Mouse (Mus musculus) mouse trophoblast stem cell (cell line): ENCODE results near the gene Nol9.

Experiments used
- in situ Hi-C, 2 experiments: fragments of 300-500 bp; cut with MseI, MboI; formaldehyde crosslinking; loops; 2 replicates in 1 of 2; 3 replicates in 1 of 2; pipeline ENCODE4 v1.15.1; 2025

The Nol9 gene

DNA sequence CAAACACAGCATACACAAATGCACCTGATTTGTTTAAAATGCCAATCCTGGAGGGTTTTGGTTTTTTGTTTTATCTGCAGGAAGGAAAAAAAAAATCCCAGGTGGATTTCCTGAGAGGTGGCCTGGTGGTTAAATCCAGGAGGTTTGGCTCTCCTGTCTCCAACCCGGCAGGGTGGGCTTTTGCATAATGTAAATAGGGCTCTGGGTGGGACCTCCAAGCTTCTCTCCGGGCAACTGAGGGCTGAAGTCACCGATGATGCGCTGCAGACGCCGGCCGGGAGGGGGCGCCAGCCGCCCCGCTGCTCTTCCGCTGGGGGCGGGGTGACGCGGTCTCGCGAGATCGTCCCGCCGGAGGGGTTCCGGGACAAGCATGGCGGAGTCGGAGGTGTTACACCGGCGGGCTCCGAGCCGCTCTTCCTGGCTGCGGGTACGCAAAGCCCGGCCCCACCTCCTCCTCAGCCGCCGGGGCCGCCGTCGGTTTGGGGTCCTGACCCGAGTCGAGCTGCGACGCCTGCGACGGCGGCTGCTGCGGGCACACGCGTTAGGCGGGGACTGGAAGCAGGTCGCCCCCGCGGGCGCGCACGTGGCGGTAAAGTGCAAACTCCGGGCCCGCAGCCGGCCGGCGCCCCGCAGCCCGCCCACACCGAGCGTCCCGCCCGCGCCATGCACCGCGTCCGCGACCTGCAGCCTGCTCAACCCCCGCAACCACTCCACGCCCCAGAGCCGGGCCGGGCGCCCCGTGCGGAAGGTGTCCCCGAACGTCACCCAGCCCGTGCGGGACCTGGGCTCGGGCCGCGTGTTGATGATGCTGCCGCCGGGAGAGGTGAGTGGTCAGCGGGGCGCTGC lies at the start of gene Nol9:
Gene Nol9 (plus strand): TSS at position 337 of the 846 bp plus-strand sequence.
- in situ Hi-C loops, result no loop called here

DNA sequence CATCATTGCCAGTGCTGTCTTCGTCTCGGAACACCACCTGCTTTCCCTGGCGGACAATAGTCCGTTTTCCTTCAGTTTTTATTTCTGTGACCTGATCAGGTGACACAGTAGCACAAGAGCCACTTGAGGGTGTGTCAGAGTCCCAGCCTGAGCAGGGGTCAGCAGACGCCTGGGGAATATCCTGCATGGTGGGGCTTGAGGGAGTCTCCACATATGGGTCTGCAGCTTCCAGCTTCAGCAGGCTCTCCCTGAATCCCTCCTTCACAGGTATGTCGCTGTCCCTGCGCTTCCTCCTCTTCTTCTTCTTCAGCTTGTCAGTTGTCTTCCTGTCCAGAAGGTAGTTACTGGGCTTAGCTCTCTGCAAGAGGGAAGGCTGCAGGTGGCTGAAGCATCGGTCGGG lies 47.0 kb upstream of the Nol9 start:
- in situ Hi-C loops, result no loop called here

DNA sequence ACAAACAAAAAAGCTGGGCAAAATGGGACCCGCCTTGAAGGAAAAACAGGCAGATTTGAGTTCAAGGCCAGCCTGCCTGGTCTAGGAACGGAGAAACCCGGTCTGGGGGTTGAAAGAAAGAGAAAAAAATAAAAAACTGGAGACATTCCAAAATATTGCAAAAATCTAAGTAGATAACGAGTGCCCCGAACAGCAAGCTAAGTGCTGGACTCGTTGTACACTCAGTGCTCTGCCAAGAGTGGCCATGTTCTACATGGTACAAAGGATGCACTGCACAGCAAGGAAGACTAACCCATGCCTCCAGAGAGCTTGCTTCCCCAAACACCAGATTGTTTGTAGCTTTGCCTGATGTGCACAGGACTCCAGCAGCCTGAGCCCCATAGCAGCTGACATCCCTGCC lies 46.1 kb upstream of the Nol9 start:
- in situ Hi-C loops, result no loop called here

DNA sequence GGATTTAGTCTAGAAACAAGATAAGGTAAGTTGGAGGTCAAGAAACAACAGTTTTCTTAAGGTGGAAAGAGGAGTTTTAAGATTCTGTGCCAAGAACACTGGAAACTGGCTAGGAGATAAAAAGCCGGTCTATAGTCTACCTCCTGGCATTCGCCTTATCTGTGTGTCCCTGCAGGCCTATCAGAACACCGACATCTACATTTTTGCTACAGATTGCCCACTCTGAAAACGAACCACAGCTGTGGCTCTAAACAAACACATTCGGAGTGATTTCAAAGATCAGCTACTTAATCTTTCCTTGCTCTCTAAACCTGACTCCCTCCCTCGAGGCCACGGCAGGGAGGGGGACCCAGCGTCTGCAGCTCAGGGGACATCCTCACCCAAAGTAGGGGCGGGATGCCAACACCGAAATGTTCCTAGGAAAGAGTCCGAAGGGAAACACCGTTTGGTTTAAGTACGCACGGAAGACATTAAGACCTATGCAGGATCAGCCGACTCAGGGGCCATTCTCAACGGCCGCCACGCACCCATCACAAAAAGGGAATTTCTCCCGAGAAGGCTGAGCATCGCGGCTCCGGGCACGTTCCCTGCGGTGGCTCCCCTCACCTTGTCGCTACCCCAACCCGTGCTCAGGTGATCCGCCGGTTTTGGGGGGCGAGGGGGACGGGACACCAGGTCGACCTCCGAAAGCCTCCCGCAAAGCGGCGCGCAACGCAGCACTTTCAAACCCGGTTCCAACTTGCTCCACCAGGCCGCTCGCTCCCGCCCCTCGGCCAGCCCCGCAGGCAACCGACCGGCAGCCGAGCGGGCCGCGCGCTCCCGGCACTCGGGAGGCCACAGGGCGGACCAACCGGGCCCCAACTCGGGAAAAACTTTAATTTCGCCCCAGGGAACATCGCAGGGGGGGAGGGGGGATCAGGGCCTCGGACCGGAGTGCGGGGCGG lies 44.6 kb upstream of the Nol9 start:
- in situ Hi-C loops, result no loop called here

DNA sequence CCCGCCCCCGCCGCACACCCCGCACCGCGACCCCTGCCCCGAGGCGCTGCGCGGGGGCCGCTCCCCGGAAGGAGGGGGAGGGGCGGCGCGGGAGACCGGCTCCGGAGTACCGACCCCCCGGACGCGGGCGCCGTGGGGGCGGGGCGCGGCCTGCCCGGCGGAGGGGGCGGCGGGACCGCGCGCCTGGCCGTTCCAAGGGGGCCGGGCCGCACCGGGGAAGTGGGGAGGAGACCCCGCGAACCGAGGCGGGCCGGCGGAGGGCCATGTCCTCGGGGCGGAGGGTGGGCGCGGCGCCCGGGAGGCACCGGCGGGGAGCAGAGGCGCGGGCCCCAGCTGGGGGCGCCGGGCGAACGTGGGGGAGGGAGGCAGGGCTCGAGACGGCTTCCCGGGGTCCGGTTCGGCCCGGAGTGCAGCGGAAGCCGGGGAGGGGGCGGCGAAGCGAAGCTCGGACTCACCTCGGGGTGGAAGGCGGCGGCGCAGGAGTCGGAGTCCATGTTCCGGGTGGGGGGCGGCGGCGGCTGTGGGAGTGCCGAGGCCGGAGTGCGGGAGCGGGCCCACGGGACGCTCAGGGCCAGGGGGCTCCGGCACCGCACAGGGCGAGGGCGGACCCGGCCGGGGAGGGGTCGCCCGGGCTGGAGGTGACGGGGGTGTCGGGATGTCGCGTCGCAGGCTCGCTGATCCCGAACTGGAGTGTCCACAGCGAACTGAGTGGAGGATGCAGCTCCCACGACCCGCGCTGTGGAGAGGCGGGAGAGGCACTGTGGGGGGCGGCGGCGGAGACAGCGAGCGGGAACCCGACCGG lies 43.5 kb upstream of the Nol9 start:
- in situ Hi-C loops, result no loop called here

DNA sequence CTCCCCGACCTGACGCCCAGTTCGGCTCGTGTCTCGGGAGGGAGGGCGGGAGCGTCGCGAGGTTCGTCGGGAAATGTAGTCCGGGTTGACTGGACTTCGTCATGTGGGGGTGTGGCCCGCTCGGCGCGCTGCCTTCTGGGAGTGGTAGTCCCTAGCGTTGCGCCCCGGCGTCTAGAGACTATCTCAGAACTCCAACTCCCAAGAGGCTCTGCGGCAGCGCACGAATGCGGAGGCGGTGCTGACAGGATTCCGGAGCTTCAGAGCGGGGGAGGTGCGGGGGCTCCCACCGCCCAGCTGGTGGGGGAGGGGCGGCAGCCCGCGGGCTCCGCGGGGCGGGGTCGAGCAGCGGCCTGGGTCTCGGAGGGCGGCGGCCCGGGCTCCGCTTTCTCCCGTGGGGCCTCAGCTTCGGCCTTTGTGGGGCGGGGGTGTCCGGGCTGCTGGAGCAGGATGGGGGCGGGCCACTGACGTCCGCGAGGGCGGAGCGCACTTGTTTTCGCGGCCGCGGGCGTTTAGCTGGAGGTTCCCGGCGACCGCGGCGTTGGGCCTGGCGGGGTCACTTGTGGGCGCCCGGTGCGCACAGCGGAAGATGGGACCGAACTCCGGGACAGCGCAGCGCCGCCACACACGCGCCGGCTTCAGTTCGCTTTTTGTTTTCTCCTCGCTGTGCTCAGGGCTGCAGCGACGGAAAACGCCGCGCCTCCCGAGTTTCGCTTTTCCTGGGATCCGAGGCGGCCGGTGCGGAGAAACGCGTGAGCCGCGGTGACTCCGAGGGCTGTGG lies 42.8 kb upstream of the Nol9 start, which contains the start of gene Phf13:
Gene Phf13 (minus strand): TSS at position 86 of the 778 bp plus-strand sequence.
- in situ Hi-C loops, result no loop called here

DNA sequence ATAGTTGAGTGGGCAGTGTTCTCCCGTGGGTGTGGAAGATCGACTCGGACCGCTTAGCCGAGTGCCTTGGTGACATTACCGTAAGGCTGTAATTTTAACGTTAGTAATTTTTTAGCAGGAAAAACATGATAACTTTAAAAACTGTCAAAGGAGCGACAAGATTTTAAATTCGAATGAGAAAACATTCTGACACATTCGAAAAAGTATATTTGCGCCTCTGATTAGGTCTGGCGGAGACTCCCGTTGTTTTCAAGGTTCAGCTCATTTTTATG lies 42.2 kb upstream of the Nol9 start:
- in situ Hi-C loops, result no loop called here

DNA sequence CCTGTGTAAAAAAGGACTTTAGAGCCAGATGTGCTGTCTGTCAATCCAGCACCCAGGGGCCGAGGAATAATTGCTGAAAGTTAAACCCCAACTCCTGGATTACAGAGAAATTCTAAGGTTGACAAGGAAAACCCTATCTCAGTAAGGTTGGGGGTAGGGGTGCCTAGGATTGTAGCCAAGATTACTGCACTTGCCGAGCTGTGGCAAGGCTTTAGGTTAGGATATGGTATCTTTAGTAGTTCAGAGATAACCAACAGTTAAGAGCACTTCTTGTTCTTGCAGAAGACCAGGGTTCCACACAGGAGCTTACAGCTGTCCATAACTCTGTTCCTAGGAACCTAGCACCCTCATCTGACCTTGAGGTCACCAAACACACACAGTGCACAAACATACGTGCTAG lies 41.4 kb upstream of the Nol9 start:
- in situ Hi-C loops, result no loop called here

DNA sequence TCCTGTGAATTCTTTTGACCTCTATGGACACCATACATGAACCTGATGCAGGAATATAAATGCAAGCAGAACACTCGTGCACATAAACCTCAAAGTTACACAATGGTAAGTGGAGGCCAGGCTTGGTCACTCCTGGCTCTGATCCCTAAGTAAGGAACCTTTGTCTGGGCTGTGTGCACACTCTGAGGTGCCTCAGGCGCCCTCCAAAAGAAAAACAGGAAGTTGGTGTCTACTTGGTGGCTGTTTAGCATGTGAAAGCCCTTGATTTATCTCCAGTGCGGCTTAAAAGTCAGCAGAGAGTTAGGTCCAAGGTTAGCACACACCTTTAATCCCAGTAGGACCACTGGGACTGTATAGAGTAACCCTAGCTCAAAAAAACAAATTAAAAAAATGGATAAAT lies 39.6 kb upstream of the Nol9 start:
- in situ Hi-C loops, result no loop called here

DNA sequence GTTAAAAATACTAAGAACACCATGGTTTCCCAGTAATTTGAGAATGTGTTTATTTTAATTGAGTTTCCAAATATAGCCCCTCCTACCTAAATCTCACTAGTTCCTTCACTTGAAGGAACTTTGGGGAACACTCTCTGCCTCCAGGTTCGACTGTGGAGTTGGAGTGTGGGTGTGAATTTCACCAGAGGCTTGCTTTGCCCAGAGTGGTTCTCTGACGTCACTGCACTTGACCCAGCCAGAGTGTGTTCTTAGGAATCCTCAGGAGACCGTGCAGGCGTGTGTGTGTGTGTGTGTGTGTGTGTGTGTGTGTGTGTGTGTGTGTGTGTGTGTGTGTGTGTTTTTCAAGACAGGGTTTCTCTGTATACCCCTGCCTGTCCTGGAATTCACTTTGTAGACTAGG lies 38.2 kb upstream of the Nol9 start:
- in situ Hi-C loops, result no loop called here

DNA sequence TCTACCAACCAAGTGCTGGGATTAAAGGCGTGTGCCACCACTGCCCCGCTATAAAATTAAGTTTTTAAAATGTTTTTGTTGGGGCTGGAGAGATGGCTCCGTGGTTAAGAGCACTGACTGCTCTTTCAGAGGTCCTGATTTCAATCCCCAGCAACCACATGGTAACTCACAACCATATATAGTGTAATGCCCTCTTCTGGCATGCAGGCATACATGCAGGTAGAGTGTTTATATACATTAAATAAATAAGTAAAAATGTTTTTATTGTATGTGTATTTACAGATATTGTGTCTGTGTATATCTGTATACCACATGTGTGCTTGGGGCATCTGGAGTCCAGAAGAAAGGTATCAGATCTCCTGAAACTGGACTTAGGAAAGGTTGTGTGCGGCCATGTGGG lies 37.8 kb upstream of the Nol9 start:
- in situ Hi-C loops, result no loop called here

DNA sequence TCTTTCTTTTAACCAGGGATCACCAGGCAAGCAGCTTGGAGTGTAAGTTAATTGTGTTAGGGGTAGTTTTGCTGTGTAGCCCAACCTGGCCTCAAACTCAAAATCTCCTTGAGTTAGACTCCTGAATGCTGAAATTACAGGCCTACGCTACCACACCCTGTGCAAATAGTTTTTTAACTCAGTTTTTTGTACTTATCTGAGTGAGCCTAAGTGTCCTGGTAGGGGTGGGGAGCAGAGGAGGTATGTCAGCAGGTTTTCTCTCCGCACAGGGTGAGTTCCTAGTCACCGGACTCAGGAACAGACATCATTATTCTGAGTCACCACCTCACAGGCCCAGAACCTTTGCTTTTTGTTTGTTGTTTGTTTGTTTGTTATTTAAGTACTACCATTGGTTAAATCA lies 37.1 kb upstream of the Nol9 start:
- in situ Hi-C loops, result no loop called here

DNA sequence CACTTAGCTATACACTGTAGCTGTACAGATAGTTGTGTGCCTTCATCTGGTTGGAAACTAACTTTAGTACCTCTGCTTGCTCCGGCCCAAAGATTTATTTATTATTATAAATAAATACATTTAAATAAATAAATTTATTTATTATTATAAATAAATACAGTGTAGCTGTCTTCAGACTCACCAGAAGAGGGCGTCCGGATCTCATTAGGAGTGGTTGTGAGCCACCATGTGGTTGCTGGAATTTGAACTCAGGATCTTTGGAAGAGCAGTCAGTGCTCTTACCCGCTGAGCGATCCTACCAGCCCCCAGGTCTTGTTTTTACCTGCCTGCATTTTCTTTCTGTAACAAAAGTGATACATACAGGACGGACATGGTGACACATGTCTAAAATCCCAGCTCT lies 33.0 kb upstream of the Nol9 start:
- in situ Hi-C loops, result no loop called here

DNA sequence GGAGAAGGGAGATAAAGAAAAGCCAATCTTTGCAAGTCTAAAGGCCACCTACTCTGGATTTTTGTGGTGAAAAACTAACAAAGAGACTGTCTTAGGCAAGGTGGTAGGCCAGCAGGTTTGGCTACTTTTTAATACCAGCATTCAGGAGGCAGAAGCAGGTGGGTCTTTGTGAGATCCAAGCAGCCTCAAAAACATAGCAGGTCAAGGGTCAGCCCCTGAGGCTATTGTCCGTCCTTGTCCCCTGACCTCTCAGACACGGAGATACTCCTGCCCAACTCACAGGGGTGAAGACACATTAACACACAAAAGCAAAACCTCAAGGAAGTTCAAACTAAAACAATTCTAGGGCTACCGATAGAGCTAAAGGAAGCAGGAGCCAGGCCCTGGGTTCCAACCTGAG lies 32.3 kb upstream of the Nol9 start:
- in situ Hi-C loops, result no loop called here

DNA sequence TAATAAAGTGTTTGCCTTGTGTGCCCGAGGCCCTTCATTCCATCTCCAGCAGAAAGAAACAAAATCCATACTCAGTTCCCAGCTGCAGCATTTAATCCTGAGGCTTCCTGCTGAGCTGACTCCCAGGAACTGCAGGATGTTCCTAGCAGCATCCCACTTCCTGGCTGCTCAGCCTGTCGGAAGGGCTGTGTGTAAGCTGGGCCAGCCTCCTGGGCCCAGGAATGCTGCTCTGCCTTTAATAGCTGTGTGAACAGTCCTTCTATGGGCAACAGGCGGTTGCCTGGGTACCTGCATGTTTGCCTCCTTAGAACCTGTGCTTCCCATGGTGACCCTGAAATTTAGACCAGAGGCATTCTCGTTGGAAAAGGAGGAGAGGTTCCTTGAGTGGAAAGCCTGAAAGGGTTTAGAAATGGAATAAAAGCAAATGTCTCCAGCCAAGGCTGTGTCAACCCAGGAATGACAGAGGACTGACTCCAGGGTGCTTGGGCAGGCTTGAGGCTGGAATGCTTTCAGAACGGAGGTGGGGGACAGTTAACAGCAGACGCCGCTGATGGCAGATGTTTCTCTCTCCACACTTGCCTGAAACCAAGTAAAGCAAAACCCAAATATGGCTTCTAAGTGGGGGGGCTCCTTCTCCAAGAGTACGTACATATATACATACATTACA lies 31.5 kb upstream of the Nol9 start:
- in situ Hi-C loops, result no loop called here

DNA sequence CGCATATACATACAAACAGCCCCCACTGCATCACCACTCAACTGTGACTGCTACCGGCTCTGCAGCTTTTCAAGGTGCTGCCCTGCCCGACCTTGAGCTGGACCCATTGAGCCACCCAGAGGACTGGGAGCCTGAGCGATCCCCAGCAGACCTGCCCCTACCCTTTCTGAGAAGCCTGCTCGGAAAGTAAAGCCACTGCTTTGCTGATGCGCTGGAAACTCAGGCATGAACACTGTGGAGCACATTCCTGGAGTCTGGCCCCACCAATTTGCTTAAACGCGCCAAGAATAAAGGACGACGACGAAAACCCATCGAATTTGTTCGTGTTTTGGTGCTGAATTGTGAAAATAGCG lies 31.0 kb upstream of the Nol9 start:
- in situ Hi-C loops, result no loop called here

DNA sequence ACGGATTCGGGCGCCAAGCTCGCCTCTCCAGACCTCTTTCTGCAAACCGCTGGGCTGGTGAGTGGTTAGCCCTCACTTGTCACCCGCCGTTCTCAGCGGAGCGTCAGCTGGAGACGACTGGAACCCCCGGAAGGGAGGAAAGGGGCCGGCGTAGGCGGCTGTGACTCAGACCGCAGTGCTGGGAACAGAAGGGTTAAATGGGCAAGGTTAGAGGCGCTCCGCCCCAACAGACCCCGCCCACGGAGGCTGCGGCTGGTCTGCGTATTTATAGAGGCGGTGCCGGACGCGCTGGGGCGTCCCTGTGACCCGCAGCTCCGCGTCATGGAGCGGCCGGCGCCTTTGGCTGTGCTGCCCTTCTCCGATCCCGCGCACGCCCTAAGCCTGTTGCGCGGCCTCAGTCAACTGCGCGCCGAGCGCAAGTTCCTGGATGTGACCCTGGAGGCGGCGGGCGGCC lies 30.5 kb upstream of the Nol9 start, which contains the start of gene Klhl21:
Gene Klhl21 (plus strand): TSS at position 182 of the 454 bp plus-strand sequence.
- in situ Hi-C loops, result no loop called here

DNA sequence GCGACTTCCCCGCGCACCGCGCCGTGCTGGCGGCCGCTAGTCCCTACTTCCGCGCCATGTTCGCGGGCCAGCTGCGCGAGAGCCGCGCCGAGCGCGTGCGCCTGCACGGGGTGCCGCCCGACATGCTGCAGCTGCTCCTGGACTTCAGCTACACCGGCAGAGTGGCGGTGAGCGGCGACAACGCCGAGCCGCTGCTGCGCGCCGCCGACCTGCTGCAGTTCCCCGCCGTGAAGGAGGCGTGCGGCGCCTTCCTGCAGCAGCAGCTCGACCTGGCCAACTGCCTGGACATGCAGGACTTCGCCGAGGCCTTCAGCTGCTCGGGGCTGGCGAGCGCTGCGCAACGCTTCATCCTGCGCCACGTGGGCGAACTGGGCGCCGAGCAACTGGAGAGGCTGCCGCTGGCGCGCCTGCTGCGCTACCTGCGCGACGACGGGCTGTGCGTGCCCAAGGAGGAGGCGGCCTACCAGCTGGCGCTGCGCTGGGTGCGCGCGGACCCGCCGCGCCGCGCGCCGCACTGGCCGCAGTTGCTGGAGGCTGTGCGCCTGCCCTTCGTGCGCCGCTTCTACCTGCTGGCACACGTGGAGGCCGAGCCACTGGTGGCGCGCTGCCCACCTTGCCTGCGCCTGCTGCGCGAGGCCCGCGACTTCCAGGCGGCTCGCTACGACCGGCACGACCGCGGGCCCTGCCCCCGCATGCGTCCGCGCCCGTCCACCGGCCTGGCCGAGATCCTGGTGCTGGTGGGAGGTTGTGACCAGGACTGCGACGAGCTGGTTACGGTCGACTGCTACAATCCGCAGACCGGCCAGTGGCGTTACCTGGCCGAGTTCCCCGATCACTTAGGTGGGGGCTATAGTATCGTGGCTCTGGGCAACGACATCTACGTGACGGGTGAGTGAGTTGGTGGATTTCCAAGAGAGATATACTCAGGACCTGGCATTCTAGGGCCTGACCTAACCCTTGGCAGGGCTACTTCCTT lies 29.8 kb upstream of the Nol9 start:
- in situ Hi-C loops, result no loop called here

DNA sequence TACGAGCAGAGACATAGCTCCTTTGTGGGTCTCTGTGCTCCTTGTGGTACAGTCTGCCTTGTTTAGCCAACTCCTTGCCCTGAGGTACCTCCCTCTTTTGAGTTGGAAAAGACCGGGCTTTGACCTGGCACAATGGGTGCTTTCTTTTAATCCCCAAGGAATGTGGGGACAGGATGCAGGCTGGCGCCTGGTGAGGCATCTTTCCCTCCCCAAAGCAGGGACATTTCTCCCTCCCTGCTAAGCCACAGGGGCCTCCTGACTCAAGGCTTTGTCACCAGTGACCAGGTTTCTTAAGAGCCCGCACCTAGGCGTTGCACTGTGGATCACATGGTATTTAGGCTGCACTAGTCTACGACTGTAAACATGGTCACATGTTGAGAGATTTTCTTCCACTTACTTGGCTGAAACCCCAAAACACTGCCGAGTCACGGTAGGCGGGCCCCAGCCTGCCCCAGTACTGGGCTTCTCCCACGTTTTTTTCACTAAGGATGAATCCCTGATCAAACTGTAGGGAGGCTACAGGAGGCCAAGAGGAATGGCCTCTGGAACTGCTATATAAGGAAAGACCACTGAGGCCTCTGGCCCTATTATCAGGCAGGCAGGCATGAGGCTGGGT lies 28.9 kb upstream of the Nol9 start:
- in situ Hi-C loops, result no loop called here
